Mouse (Mus musculus): ENCODE results near the gene Slco6d1. TPM values are rescaled to one million over a fixed set of nuclear protein-coding genes. Genes with fewer than 3 reads are reported as not detected.
"Not testable (repeated sequence)": the region's sequence is repeated elsewhere in the genome, so short reads cannot be mapped to it uniquely, and the experiment has no call there.

Slco6d1 gene
- polyA plus RNA-seq (2012; rRNA removed) = not detected in 2 replicates

DNA sequence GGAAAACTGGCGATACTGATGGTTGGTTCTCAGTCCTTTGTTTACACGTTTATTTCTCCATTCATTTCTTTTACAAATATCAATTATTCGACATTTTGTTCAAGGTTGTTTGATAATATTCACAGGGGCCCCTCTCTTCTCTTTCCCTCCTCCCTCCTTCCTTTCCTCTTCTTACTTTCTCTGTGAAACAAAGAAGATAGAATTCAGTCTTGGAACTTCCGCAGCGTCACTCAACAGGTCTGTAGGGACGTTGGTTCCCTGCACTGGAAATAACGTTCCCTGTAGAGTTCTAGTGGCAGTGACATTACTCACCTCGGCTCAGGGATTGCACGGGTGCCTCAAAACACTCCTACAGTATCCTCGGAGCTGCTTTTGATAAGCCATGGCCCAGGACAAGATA is at the start of gene Slco6d1:
TSS of gene Slco6d1 (plus strand) at position 301 of the 400 bp plus-strand sequence.
- DNase-seq (ENCODE audit: low read depth in 1 of 2, low spot score in 2 of 2) = no peak
- WGBS = 86% methylated on average over 10 of the region's 10 CpGs
- no peaks in the 10 kb centered on the region for H3K4me1 ChIP-seq (ENCODE audit: control insufficient read depth, insufficient read depth, insufficient read length)
- no peak within 1 kb of the TSS for H3K27ac ChIP-seq (ENCODE audit: insufficient read depth, low read length)
- no peak for TF ChIP-seq CTCF (IDR thresholded peaks at IDR 0.05; ENCODE audit: extremely low read depth, insufficient read depth, insufficient read length, insufficient replicate concordance)
- TF ChIP-seq POLR2A (IDR thresholded peaks at IDR 0.05; ENCODE audit: low read depth, low read length) = no peak
- no peaks in the 10 kb centered on the region for H3K36me3 ChIP-seq (ENCODE audit: control insufficient read depth, insufficient read depth, low read length)
- H3K27me3 ChIP-seq (ENCODE audit: control insufficient read depth, insufficient read depth, low read length) = no peaks in the 10 kb centered on the region
- no peak within 1 kb of the TSS for H3K4me3 ChIP-seq (ENCODE audit: extremely low read depth, insufficient read depth, insufficient read length)

DNA sequence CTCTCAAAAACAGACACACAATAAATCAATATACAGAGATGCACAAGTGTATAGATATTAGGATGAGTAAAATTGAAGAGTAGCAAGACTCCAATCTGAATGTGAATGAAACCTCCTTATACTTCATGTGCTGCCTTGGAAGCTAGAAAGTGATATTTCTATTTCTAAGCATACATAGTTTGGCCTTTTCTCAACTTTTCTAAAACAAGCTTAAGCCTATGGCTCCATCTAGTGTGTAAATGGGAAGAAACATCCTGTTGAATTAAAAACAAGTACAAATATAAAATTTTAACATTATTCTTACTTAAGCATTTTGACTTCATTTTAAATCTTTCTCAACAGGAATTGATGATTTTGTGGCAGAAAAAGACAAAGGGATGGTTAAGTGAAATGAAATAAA is 28.9 kb upstream of the Slco6d1 start:
- Histone ChIP-seq H3K4me3 (ENCODE audit: extremely low read depth, insufficient read depth, insufficient read length) (no peak overlapping the region), H3K4me1 (ENCODE audit: control insufficient read depth, insufficient read depth, insufficient read length) (no peaks in the 10 kb centered on the region), H3K27ac (ENCODE audit: insufficient read depth, low read length) (no peak overlapping the region), H3K27me3 (ENCODE audit: control insufficient read depth, insufficient read depth, low read length) (no peaks in the 10 kb centered on the region), H3K36me3 (ENCODE audit: control insufficient read depth, insufficient read depth, low read length) (no peaks in the 10 kb centered on the region)
- TF ChIP-seq CTCF (IDR thresholded peaks at IDR 0.05; ENCODE audit: extremely low read depth, insufficient read depth, insufficient read length, insufficient replicate concordance) (no peak), POLR2A (IDR thresholded peaks at IDR 0.05; ENCODE audit: low read depth, low read length) (no peak)
- no peak for DNase-seq (ENCODE audit: low read depth in 1 of 2, low spot score in 2 of 2)

- Histone ChIP-seq H3K27me3 (ENCODE audit: control insufficient read depth, insufficient read depth, low read length) (no peaks in the 10 kb centered on the region), H3K4me1 (ENCODE audit: control insufficient read depth, insufficient read depth, insufficient read length) (no peaks in the 10 kb centered on the region), H3K36me3 (ENCODE audit: control insufficient read depth, insufficient read depth, low read length) (no peaks in the 10 kb centered on the region), H3K27ac (ENCODE audit: insufficient read depth, low read length) (no peak overlapping the region), H3K4me3 (ENCODE audit: extremely low read depth, insufficient read depth, insufficient read length) (no peak overlapping the region)
- DNase-seq (ENCODE audit: low read depth in 1 of 2, low spot score in 2 of 2) = no peak
- 83% methylated on average over 4 of the region's 4 CpGs for WGBS
- TF ChIP-seq POLR2A (IDR thresholded peaks at IDR 0.05; ENCODE audit: low read depth, low read length) (no peak), CTCF (IDR thresholded peaks at IDR 0.05; ENCODE audit: extremely low read depth, insufficient read depth, insufficient read length, insufficient replicate concordance) (no peak)
Observed at GRCm38 (mm10) chr1:98447929-98448328, 27.0 kb downstream of the Slco6d1 start.

GRCm38 (mm10) chr1:98459224-98459623 is 38.3 kb downstream of the Slco6d1 start:
- not testable (repeated sequence) for H3K4me3 ChIP-seq (ENCODE audit: extremely low read depth, insufficient read depth, insufficient read length); H3K27me3 ChIP-seq (ENCODE audit: control insufficient read depth, insufficient read depth, low read length); H3K4me1 ChIP-seq (ENCODE audit: control insufficient read depth, insufficient read depth, insufficient read length); H3K27ac ChIP-seq (ENCODE audit: insufficient read depth, low read length); DNase-seq (ENCODE audit: low read depth in 1 of 2, low spot score in 2 of 2); H3K36me3 ChIP-seq (ENCODE audit: control insufficient read depth, insufficient read depth, low read length)
- 87% methylated on average over 8 of the region's 8 CpGs for WGBS

DNA sequence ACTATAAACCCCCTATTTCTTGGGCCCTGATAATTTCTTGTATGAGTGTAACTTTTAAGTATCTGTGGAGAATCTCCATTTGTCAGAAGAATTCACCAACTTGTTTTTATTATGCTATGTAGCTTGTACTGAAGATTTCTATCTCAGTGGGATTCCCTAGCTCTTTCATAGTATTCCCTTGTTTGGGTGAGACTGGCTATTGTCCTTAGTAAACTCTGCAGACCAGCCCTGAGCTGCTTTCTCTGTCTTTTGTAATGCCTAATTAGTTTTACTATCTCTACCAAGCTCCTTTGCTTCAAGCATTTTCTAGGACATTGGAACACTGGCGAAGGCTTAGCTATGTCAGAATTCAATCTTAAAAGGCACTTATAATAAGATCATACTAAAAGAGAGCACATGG is 55.5 kb downstream of the Slco6d1 start:
- not testable (repeated sequence) for H3K36me3 ChIP-seq (ENCODE audit: control insufficient read depth, insufficient read depth, low read length); H3K27me3 ChIP-seq (ENCODE audit: control insufficient read depth, insufficient read depth, low read length); H3K4me1 ChIP-seq (ENCODE audit: control insufficient read depth, insufficient read depth, insufficient read length); DNase-seq (ENCODE audit: low read depth in 1 of 2, low spot score in 2 of 2); H3K4me3 ChIP-seq (ENCODE audit: extremely low read depth, insufficient read depth, insufficient read length); H3K27ac ChIP-seq (ENCODE audit: insufficient read depth, low read length)
- WGBS = 85% methylated on average over 1 of the region's 1 CpGs

GRCm38 (mm10) chr1:98479243-98479642 is 58.3 kb downstream of the Slco6d1 start:
- Histone ChIP-seq H3K27me3 (ENCODE audit: control insufficient read depth, insufficient read depth, low read length) (no peaks in the 10 kb centered on the region), H3K4me3 (ENCODE audit: extremely low read depth, insufficient read depth, insufficient read length) (no peak overlapping the region), H3K4me1 (ENCODE audit: control insufficient read depth, insufficient read depth, insufficient read length) (no peaks in the 10 kb centered on the region), H3K36me3 (ENCODE audit: control insufficient read depth, insufficient read depth, low read length) (no peaks in the 10 kb centered on the region), H3K27ac (ENCODE audit: insufficient read depth, low read length) (no peak overlapping the region)
- 2% methylated on average over 2 of the region's 2 CpGs for WGBS
- DNase-seq (ENCODE audit: low read depth in 1 of 2, low spot score in 2 of 2) = no peak
- TF ChIP-seq CTCF (IDR thresholded peaks at IDR 0.05; ENCODE audit: extremely low read depth, insufficient read depth, insufficient read length, insufficient replicate concordance) = no peak
- no peak for TF ChIP-seq POLR2A (IDR thresholded peaks at IDR 0.05; ENCODE audit: low read depth, low read length)

GRCm38 (mm10) chr1:98505982-98506381 is 85.1 kb downstream of the Slco6d1 start:
- Histone ChIP-seq H3K27me3 (ENCODE audit: control insufficient read depth, insufficient read depth, low read length) (no peaks in the 10 kb centered on the region), H3K36me3 (ENCODE audit: control insufficient read depth, insufficient read depth, low read length) (no peaks in the 10 kb centered on the region), H3K4me3 (ENCODE audit: extremely low read depth, insufficient read depth, insufficient read length) (no peak overlapping the region), H3K4me1 (ENCODE audit: control insufficient read depth, insufficient read depth, insufficient read length) (no peaks in the 10 kb centered on the region), H3K27ac (ENCODE audit: insufficient read depth, low read length) (no peak overlapping the region)
- WGBS = 79% methylated on average over 2 of the region's 2 CpGs
- DNase-seq (ENCODE audit: low read depth in 1 of 2, low spot score in 2 of 2) = no peak
- TF ChIP-seq CTCF (IDR thresholded peaks at IDR 0.05; ENCODE audit: extremely low read depth, insufficient read depth, insufficient read length, insufficient replicate concordance) = no peak
- TF ChIP-seq POLR2A (IDR thresholded peaks at IDR 0.05; ENCODE audit: low read depth, low read length) = no peak

- no peak overlapping the region for H3K27ac ChIP-seq (ENCODE audit: insufficient read depth, low read length)
- WGBS = 80% methylated on average over 2 of the region's 2 CpGs
- no peak for DNase-seq (ENCODE audit: low read depth in 1 of 2, low spot score in 2 of 2)
- H3K4me3 ChIP-seq (ENCODE audit: extremely low read depth, insufficient read depth, insufficient read length) = no peak overlapping the region
- H3K36me3 ChIP-seq (ENCODE audit: control insufficient read depth, insufficient read depth, low read length) = no peaks in the 10 kb centered on the region
- no peaks in the 10 kb centered on the region for H3K27me3 ChIP-seq (ENCODE audit: control insufficient read depth, insufficient read depth, low read length)
- TF ChIP-seq CTCF (IDR thresholded peaks at IDR 0.05; ENCODE audit: extremely low read depth, insufficient read depth, insufficient read length, insufficient replicate concordance) = no peak
- TF ChIP-seq POLR2A (IDR thresholded peaks at IDR 0.05; ENCODE audit: low read depth, low read length) = no peak
- no peaks in the 10 kb centered on the region for H3K4me1 ChIP-seq (ENCODE audit: control insufficient read depth, insufficient read depth, insufficient read length)
Observed at GRCm38 (mm10) chr1:98522977-98523376, 102.1 kb downstream of the Slco6d1 start.
